Mouse (Mus musculus) embryo, embryonic 10.5 days (tissue): ENCODE measurements at regions not wholly inside any gene's neighbourhood (a gene's known extent, or its start where the extent isn't known, plus 50 kb on each side); places are given as distances from the start of the nearest gene placed in this dataset.

Experiments used
- DNase-seq: peaks from one replicate; pipeline ENCODE4 v3.0.0-alpha.2; 2015; ENCODE audit warnings: low spot score

DNA sequence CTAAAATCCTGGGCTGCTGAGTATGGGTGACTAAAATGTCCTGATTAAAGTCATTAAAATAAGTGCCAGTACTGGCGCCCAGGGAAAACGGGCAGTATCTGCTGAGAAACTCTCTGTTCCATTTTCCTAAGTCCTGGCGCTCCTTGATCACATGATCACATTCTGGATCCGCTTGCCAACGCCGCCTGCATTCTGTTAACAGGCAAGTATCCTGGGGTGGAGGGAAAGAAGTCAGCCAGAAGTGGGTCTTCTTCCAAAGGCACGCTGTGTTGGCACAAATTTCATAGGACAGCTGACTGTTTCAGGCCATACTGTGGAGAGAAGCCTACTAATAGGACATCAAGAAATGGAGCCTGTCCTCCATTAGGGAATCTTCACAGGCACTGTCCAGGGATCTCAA, 52.0 kb upstream of the Akirin2 start:
- no peak for DNase-seq

DNA sequence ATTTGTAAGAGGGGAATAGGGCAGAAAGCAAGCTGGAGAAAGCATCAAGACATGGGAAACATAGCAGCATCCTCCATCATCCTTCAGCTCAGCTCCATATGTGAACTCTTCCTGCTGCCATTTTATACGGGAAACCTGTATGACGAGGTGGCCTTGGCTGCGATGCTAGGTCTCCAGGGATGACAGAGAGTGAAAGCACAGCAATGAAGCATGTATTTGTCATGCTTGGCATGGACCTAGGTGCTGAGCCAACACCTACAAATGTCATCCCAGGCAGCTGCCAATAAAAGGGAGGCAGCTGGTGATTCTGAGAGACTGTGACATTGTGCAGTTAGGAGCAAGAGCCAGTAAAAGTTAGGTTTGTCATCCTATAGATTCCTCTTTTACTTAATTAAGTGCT, 51.0 kb upstream of the Akirin2 start:
- no peak for DNase-seq
